Mouse (Mus musculus) cortical plate, adult 2 months (tissue): Measurements from ENCODE around the gene Dcun1d5. TPM values are rescaled to one million over a fixed set of nuclear protein-coding genes. Genes with fewer than 3 reads are reported as not detected.

Source experiments
- H3K27ac ChIP-seq: fragments of 200-500 bp; 2 replicates; pipeline ENCODE4 v1.5.1; 2012; ENCODE audit warnings: low read length, control low read depth, inconsistent platforms; ENCODE audit not compliant: insufficient read depth
- H3K4me1 ChIP-seq: fragments of 200-500 bp; 2 replicates; pipeline ENCODE4 v1.6.1; 2011; ENCODE audit warnings: low read length; ENCODE audit not compliant: control insufficient read depth, insufficient read depth
- H3K4me3 ChIP-seq: fragments of 200-500 bp; 2 replicates; pipeline ENCODE4 v1.5.1; 2011; ENCODE audit warnings: mild to moderate bottlenecking, low read length, control low read depth; ENCODE audit not compliant: insufficient read depth
- CTCF ChIP-seq: fragments of 200-500 bp; IDR thresholded peaks from 2 replicates; pipeline ENCODE4 v1.5.1; 2011; ENCODE audit warnings: mild to moderate bottlenecking, control low read depth, low read length; ENCODE audit not compliant: insufficient read depth; ENCODE audit errors: extremely low read depth
- POLR2A ChIP-seq: fragments of 200-500 bp; IDR thresholded peaks from 2 replicates; pipeline ENCODE4 v1.6.1; 2011; ENCODE audit warnings: mild to moderate bottlenecking, low read length, control low read depth; ENCODE audit not compliant: insufficient read depth; ENCODE audit errors: extremely low read depth
- polyA plus RNA-seq: library from polyadenylated mRNA; depleted of rRNA; stranded (reverse); fragments of >200 nt; gene quantifications from 2 replicates; pipeline ENCODE4 v1.2.3, GENCODE M21; 2012; rRNA removed

Dcun1d5 gene
- polyA plus RNA-seq, 1 experiment, result 61.6 TPM

GRCm38 (mm10) chr9:7216240-7216639, 31.9 kb downstream of the Dcun1d5 start:
- no peak overlapping the region for H3K4me3 ChIP-seq
- H3K4me1 ChIP-seq, result no peaks in the 10 kb centered on the region
- TF ChIP-seq CTCF (no peak), POLR2A (no peak)
- no peak overlapping the region for H3K27ac ChIP-seq

GRCm38 (mm10) chr9:7221024-7221423, 36.7 kb downstream of the Dcun1d5 start:
- no peak for TF ChIP-seq CTCF
- no peak for TF ChIP-seq POLR2A

GRCm38 (mm10) chr9:7221460-7221859, 37.1 kb downstream of the Dcun1d5 start:
- Histone ChIP-seq H3K4me3 (no peak overlapping the region), H3K4me1 (no peaks in the 10 kb centered on the region), H3K27ac (no peak overlapping the region)
- TF ChIP-seq POLR2A, result no peak
- TF ChIP-seq CTCF, result no peak

More at GRCm38 (mm10) chr9:7221024-7221423, 36.7 kb downstream of the Dcun1d5 start:
- Histone ChIP-seq H3K4me1 (no peaks in the 10 kb centered on the region), H3K27ac (no peak overlapping the region), H3K4me3 (no peak overlapping the region)

GRCm38 (mm10) chr9:7238619-7239018, 54.3 kb downstream of the Dcun1d5 start:
- H3K4me1 ChIP-seq, result no peaks in the 10 kb centered on the region
- no peak for TF ChIP-seq POLR2A
- TF ChIP-seq CTCF, result no peak

GRCm38 (mm10) chr9:7239967-7240366, 55.6 kb downstream of the Dcun1d5 start:
- Histone ChIP-seq H3K4me3 (no peak overlapping the region), H3K4me1 (no peaks in the 10 kb centered on the region), H3K27ac (no peak overlapping the region)
- no peak for TF ChIP-seq POLR2A
- TF ChIP-seq CTCF, result no peak

More at GRCm38 (mm10) chr9:7238619-7239018, 54.3 kb downstream of the Dcun1d5 start:
- no peak overlapping the region for H3K4me3 ChIP-seq
- H3K27ac ChIP-seq, result no peak overlapping the region

GRCm38 (mm10) chr9:7252797-7253654, 68.7 kb downstream of the Dcun1d5 start:
- Histone ChIP-seq H3K4me3 (no peak overlapping the region), H3K4me1 (no peaks in the 10 kb centered on the region), H3K27ac (no peak overlapping the region)
- TF ChIP-seq CTCF (no peak), POLR2A (no peak)

Other genes with a start within 250 kb of the Dcun1d5 start
- 6.8 and 7.4 TPM in 2 replicates for gene Dync2h1, start 74 bp upstream of the Dcun1d5 start, polyA plus RNA-seq
- 0.04 TPM in 2 replicates for gene Mmp13, start 88.0 kb downstream of the Dcun1d5 start, polyA plus RNA-seq
- not detected in 2 replicates for gene Mmp12, start 159.9 kb downstream of the Dcun1d5 start, polyA plus RNA-seq
- gene Mmp1b, start 203.5 kb downstream of the Dcun1d5 start, polyA plus RNA-seq, result not detected in 2 replicates